Mouse (Mus musculus): ENCODE data around the gene Gm20388. TPM values are rescaled to one million over a fixed set of nuclear protein-coding genes. Genes with fewer than 3 reads are reported as not detected.

Gene Gm20388
- polyA plus RNA-seq, 1 experiment from 2014 or later, result not detected

- Histone ChIP-seq H3K27ac (replicated peaks) (no peak overlapping the region), H3K4me1 (peaks cover 13% of the 10 kb centered on the region), H3K9ac (no peak overlapping the region), H3K4me3 (no peak overlapping the region), H3K36me3 (no peaks in the 10 kb centered on the region), H3K9me3 (no peaks in the 10 kb centered on the region), H3K27me3 (replicated peaks) (0 out of 2 replicates have a peak, but pooled peaks cover 3% of the 10 kb centered on the region), H3K4me2 (no peak overlapping the region)
- WGBS, result 55% methylated on average over 6 of the region's 6 CpGs
- ATAC-seq (ENCODE audit: extremely low read depth, insufficient number of reproducible peaks, low FRiP score, low TSS enrichment), result no peak
Measured at GRCm38 (mm10) chr8:121695585-121696184, 1785.0 kb downstream of the Gm20388 start.

GRCm38 (mm10) chr8:121697735-121698614, 1787.3 kb downstream of the Gm20388 start:
- Histone ChIP-seq H3K9me3 (no peaks in the 10 kb centered on the region), H3K27ac (replicated peaks) (no peak overlapping the region), H3K4me2 (peak overlapping the region; percentile 66), H3K4me1 (peaks cover 13% of the 10 kb centered on the region), H3K9ac (peak overlapping the region; percentile 56), H3K4me3 (peak overlapping the region; percentile 36), H3K36me3 (no peaks in the 10 kb centered on the region), H3K27me3 (replicated peaks) (0 out of 2 replicates have a peak, but pooled peaks cover 3% of the 10 kb centered on the region)
- 5% methylated on average over 17 of the region's 17 CpGs for WGBS
- no peak for ATAC-seq (ENCODE audit: extremely low read depth, insufficient number of reproducible peaks, low FRiP score, low TSS enrichment)

DNA sequence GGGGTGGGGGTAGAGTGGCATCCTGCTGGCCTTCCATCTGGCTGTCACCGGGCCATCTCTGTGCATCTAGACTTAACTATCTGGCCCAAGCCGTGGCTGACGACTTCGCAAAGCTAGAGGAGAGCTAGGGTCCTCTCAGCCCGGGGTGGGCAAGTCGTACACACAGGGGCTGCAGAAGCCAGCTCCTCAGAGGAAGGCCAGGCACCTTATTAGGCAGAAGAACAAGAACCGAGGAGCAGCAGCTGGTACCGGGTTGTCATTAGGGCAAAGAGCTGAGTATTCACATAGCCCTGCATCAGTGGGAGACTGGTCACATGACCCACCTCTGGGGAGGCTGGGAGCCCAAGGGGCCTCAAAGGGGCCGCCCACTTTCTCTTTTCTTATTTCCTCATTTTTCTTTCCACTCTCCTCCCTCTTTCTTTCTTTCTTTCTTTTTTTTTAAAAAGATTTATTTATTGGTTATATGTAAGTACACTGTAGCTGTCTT, 1788.0 kb downstream of the Gm20388 start:
- no peak for ATAC-seq (ENCODE audit: extremely low read depth, insufficient number of reproducible peaks, low FRiP score, low TSS enrichment)
- WGBS, result 6% methylated on average over 9 of the region's 9 CpGs
- H3K4me3 ChIP-seq, result peak overlapping the region; percentile 36
- H3K4me1 ChIP-seq, result peaks cover 13% of the 10 kb centered on the region
- peak overlapping the region; percentile 66 for H3K4me2 ChIP-seq
- H3K9me3 ChIP-seq, result no peaks in the 10 kb centered on the region
- 0 out of 2 replicates have a peak, but pooled peaks cover 3% of the 10 kb centered on the region for H3K27me3 ChIP-seq (replicated peaks)
- H3K9ac ChIP-seq, result peak overlapping the region; percentile 56
- H3K36me3 ChIP-seq, result no peaks in the 10 kb centered on the region
- no peak overlapping the region for H3K27ac ChIP-seq (replicated peaks)

DNA sequence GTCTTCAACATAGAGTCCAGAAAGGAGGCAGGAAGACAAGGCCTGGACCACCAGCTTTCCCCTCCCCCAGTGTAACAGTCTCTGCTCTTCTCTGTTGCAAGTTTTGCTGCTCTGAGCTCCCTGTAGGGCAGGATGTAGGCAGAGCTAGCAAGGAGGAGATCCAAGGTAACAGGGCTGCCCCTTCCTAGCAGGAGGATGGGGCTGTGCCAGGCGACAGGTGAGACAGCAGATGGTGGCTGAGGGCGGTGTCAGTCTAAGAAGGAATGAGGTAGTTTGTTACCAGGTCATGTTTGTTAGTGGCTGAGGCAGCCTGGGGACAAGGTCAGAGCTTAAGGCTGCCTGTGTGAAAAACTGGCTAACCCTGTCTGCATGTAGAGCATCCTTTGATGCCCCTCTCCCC, 1789.3 kb downstream of the Gm20388 start:
- Histone ChIP-seq H3K9me3 (no peaks in the 10 kb centered on the region), H3K4me3 (no peak overlapping the region), H3K27ac (replicated peaks) (no peak overlapping the region), H3K4me2 (no peak overlapping the region), H3K9ac (no peak overlapping the region), H3K36me3 (no peaks in the 10 kb centered on the region), H3K27me3 (replicated peaks) (peaks cover 8% of the 10 kb centered on the region; the same call in 1 of the 2 replicates), H3K4me1 (peaks cover 13% of the 10 kb centered on the region)
- 76% methylated on average over 2 of the region's 2 CpGs for WGBS
- ATAC-seq (ENCODE audit: extremely low read depth, insufficient number of reproducible peaks, low FRiP score, low TSS enrichment), result no peak

- ATAC-seq (ENCODE audit: extremely low read depth, insufficient number of reproducible peaks, low FRiP score, low TSS enrichment), result no peak
- no peaks in the 10 kb centered on the region for H3K4me1 ChIP-seq
- WGBS, result 42% methylated on average over 3 of the region's 3 CpGs
- peaks cover 42% of the 10 kb centered on the region for H3K27me3 ChIP-seq (replicated peaks)
- H3K4me2 ChIP-seq, result no peak overlapping the region
- H3K9ac ChIP-seq, result no peak overlapping the region
- no peaks in the 10 kb centered on the region for H3K9me3 ChIP-seq
- H3K36me3 ChIP-seq, result no peaks in the 10 kb centered on the region
- H3K27ac ChIP-seq (replicated peaks), result no peak overlapping the region
- H3K4me3 ChIP-seq, result no peak overlapping the region
Measured at GRCm38 (mm10) chr8:121705174-121705573, 1794.5 kb downstream of the Gm20388 start.

GRCm38 (mm10) chr8:121706956-121707355, 1796.3 kb downstream of the Gm20388 start:
- Histone ChIP-seq H3K9me3 (no peaks in the 10 kb centered on the region), H3K9ac (no peak overlapping the region), H3K36me3 (no peaks in the 10 kb centered on the region), H3K27ac (replicated peaks) (no peak overlapping the region), H3K4me1 (no peaks in the 10 kb centered on the region), H3K4me2 (no peak overlapping the region), H3K4me3 (no peak overlapping the region), H3K27me3 (replicated peaks) (peaks cover 42% of the 10 kb centered on the region)
- WGBS, result 70% methylated on average over 11 of the region's 11 CpGs
- no peak for ATAC-seq (ENCODE audit: extremely low read depth, insufficient number of reproducible peaks, low FRiP score, low TSS enrichment)

DNA sequence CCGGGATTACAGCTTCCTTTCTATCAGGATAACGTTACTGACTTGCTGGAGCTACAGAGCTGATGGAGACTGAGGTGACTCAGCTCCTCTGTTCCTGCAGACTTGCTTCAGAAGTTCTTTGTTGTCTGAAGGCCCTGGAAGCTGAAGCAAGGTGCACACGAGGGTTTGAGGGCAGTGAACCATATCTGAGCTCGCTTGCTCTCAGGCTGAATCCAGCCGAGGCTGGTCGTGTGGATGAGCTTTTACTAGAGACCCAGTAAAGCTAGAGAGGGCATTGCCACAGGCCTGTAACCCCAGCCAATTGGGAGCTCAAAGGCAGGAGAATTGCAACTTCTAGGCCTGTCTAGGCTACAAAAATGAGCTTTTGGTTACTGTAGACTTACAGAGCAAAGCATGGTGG, 1797.8 kb downstream of the Gm20388 start:
- Histone ChIP-seq H3K9ac (no peak overlapping the region), H3K36me3 (no peaks in the 10 kb centered on the region), H3K9me3 (no peaks in the 10 kb centered on the region), H3K4me1 (no peaks in the 10 kb centered on the region), H3K4me2 (no peak overlapping the region), H3K27me3 (replicated peaks) (peaks cover 51% of the 10 kb centered on the region), H3K4me3 (no peak overlapping the region), H3K27ac (replicated peaks) (no peak overlapping the region)
- ATAC-seq (ENCODE audit: extremely low read depth, insufficient number of reproducible peaks, low FRiP score, low TSS enrichment), result no peak
- WGBS, result 49% methylated on average over 6 of the region's 6 CpGs

DNA sequence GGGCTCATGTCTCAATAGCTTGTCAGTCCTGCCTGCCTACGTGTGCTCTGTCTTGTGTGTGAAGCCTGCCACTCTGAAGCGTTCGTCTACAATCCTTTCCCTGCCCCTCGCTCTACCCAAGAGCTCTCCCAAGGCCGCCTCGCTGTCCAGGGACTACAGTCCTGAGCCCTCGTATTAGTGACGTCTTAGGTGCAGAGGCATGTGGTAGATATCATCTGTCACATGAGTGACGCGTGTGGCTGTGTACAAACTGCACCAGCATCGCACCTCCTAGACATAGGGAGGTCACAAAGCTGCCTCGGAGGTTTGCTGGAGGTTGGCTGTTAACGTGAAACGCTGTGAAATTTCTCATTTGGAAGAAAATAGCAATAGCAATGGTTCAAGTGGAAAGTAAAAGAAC, 1806.9 kb downstream of the Gm20388 start:
- no peak for ATAC-seq (ENCODE audit: extremely low read depth, insufficient number of reproducible peaks, low FRiP score, low TSS enrichment)

DNA sequence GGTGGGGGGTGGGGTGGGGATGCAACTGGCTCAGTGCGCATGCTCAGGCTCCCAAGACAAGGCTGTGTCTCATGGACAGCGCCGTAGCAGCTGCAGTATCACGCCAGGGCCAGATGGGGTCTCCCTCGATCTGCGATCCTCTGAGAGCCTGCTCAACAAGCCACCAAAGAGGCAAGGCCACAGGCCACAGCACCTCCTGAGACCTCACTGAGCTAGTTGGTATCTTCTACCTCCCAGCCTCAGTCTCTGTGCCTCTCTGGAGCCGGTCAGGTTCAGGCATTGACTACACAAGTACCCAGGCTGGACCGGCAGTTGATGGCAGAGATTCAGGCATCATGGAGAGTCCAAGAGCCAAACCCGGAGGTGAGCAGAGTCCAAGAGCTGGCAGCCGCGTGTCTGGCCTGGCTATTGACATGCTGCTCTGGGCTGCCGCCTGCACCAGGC, 1807.4 kb downstream of the Gm20388 start:
- Histone ChIP-seq H3K27me3 (replicated peaks) (peaks cover 82% of the 10 kb centered on the region), H3K4me3 (no peak overlapping the region), H3K27ac (replicated peaks) (no peak overlapping the region), H3K4me1 (no peaks in the 10 kb centered on the region), H3K9ac (no peak overlapping the region), H3K9me3 (no peaks in the 10 kb centered on the region), H3K4me2 (0 out of 2 replicates have a peak overlapping the region, but pooled peaks have one; percentile 1), H3K36me3 (no peaks in the 10 kb centered on the region)
- ATAC-seq (ENCODE audit: extremely low read depth, insufficient number of reproducible peaks, low FRiP score, low TSS enrichment), result no peak
- WGBS, result 25% methylated on average over 12 of the region's 12 CpGs

More for the DNA sequence above, 1806.9 kb downstream of the Gm20388 start:
- Histone ChIP-seq H3K27ac (replicated peaks) (no peak overlapping the region), H3K9me3 (no peaks in the 10 kb centered on the region), H3K4me1 (no peaks in the 10 kb centered on the region), H3K4me3 (no peak overlapping the region), H3K9ac (no peak overlapping the region), H3K36me3 (no peaks in the 10 kb centered on the region), H3K4me2 (0 out of 2 replicates have a peak overlapping the region, but pooled peaks have one; percentile 1), H3K27me3 (replicated peaks) (peaks cover 82% of the 10 kb centered on the region)
- 44% methylated on average over 14 of the region's 14 CpGs for WGBS

DNA sequence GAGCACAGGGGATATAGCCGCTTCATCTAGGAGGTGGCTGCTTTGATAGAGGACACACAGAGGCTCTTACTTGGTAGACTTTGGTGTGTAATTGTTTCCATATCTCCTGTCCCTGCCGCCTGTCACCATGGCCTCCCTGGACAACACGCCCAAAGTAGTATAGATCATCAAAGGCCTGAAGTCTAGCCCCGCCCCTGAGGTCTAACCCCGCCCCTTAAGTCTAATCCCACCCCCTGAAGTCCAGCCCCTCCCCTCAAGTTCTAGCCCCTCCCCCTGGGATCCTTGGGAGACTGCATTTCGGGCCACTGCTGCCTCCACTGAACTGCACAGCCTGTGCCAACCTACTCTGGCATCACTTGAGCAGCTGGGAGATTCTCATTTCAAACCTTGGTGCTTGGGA, 1808.3 kb downstream of the Gm20388 start:
- no peaks in the 10 kb centered on the region for H3K9me3 ChIP-seq
- H3K4me1 ChIP-seq, result no peaks in the 10 kb centered on the region
- no peak overlapping the region for H3K9ac ChIP-seq
- WGBS, result 48% methylated on average over 6 of the region's 6 CpGs
- no peak for ATAC-seq (ENCODE audit: extremely low read depth, insufficient number of reproducible peaks, low FRiP score, low TSS enrichment)
- H3K27me3 ChIP-seq (replicated peaks), result peaks cover 83% of the 10 kb centered on the region
- no peaks in the 10 kb centered on the region for H3K36me3 ChIP-seq
- H3K4me3 ChIP-seq, result no peak overlapping the region
- no peak overlapping the region for H3K4me2 ChIP-seq
- no peak overlapping the region for H3K27ac ChIP-seq (replicated peaks)

DNA sequence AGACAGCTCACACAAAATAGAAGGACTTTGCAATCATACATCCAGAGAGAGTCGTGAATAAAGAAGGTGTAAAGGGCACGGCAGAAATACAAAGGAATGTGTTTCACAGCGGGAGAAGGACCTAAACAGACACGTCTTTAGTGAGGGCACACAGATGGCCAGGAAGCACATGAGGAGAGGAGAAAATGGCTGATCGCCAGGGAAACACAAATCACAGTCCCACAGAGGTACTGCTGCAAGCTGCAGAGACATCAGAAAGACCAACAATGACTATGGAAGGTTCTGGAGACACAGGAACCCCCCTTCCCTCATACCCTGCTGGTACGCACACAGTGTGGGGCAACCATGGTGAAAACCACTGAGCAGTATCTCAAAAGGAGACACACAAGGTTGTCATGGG, 1810.4 kb downstream of the Gm20388 start:
- no peak overlapping the region for H3K9ac ChIP-seq
- H3K27me3 ChIP-seq (replicated peaks), result peaks cover 82% of the 10 kb centered on the region
- no peaks in the 10 kb centered on the region for H3K36me3 ChIP-seq
- WGBS, result 45% methylated on average over 6 of the region's 6 CpGs
- H3K9me3 ChIP-seq, result no peaks in the 10 kb centered on the region
- no peak overlapping the region for H3K4me3 ChIP-seq
- H3K27ac ChIP-seq (replicated peaks), result no peak overlapping the region
- no peaks in the 10 kb centered on the region for H3K4me1 ChIP-seq
- ATAC-seq (ENCODE audit: extremely low read depth, insufficient number of reproducible peaks, low FRiP score, low TSS enrichment), result no peak
- H3K4me2 ChIP-seq, result no peak overlapping the region

Measured in heart, embryonic 13.5 days (tissue).